Mouse (Mus musculus): ENCODE results near the gene Igf2bp1. TPM values are rescaled to one million over a fixed set of nuclear protein-coding genes. Genes with fewer than 3 reads are reported as not detected.
A peak's percentile ranks its signal among the peaks of the same experiment; 100 is the strongest.
"Not testable (repeated sequence)": the region's sequence is repeated elsewhere in the genome, so short reads cannot be mapped to it uniquely, and the experiment has no call there.

The Igf2bp1 gene
- polyA plus RNA-seq, 1 experiment = 37.9 TPM

DNA sequence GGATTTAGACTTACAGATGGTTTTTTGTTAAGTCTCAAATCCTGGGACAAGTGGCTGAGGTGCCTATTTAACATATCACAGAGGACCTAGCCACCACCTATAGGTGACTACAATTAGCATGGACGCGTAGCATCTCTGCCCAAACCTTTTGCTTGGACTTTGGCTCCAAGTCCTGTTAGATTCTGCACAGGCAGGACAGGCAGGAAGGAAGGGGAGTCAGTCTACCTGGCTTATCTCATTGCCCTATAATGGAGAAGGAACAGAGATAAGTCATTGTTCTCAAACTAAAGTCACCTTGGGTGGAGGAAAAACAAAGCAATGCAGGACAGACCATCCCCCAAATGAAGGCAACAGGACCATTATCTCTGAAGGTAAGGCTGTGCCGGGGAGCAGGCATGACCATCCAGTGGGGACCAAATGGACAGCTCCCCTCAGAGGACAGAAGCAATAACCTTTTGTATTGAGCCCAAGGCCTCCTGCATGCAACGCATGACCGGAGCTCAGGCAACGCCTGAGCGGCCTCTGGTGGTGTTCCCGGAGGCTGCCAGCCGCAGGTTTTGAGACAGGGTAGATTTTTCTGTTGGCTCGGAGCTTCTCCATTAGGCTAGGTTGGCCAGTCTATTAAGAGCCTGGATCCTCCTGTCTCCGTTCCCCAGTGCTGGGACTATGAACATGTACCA, 65.8 kb downstream of the Igf2bp1 start:
- H3K27ac ChIP-seq (ENCODE audit: insufficient read depth, low read length) = no peak overlapping the region
- H3K4me3 ChIP-seq (ENCODE audit: insufficient read depth, low read length) = no peak overlapping the region
- TF ChIP-seq POLR2A (IDR thresholded peaks at IDR 0.05; ENCODE audit: low read depth, low read length) = no peak
- TF ChIP-seq CTCF (IDR thresholded peaks at IDR 0.05; ENCODE audit: borderline replicate concordance, insufficient read depth, low read length) = no peak
- H3K4me1 ChIP-seq (ENCODE audit: control insufficient read depth, insufficient read depth, low read length) = no peaks in the 10 kb centered on the region

DNA sequence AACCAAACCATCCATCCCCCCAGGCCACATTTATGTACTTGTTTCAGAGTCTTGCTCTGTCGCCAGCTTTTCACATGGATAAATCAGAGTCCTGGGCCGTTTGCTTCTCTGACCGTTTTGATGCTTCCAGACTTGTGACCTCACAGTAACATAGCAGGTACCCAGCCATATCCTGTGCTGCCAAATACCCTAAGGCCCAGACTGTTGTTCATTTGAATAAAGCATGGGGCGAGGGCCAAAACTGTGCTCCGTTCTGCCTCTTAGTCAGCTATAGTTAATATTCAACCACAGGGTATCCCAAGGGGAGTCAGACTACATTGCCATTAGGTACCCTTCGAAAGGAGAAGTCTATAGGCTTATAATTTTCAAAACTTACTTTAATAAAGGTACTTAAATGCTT, 69.3 kb downstream of the Igf2bp1 start:
- Histone ChIP-seq H3K4me1 (ENCODE audit: control insufficient read depth, insufficient read depth, low read length) (no peaks in the 10 kb centered on the region), H3K27ac (ENCODE audit: insufficient read depth, low read length) (no peak overlapping the region), H3K4me3 (ENCODE audit: insufficient read depth, low read length) (no peak overlapping the region)
- TF ChIP-seq POLR2A (IDR thresholded peaks at IDR 0.05; ENCODE audit: low read depth, low read length) (no peak), CTCF (IDR thresholded peaks at IDR 0.05; ENCODE audit: borderline replicate concordance, insufficient read depth, low read length) (no peak)

GRCm38 (mm10) chr11:95932168-95932567, 73.6 kb downstream of the Igf2bp1 start:
- not testable (repeated sequence) for H3K4me3 ChIP-seq (ENCODE audit: insufficient read depth, low read length); H3K4me1 ChIP-seq (ENCODE audit: control insufficient read depth, insufficient read depth, low read length); H3K27ac ChIP-seq (ENCODE audit: insufficient read depth, low read length)

DNA sequence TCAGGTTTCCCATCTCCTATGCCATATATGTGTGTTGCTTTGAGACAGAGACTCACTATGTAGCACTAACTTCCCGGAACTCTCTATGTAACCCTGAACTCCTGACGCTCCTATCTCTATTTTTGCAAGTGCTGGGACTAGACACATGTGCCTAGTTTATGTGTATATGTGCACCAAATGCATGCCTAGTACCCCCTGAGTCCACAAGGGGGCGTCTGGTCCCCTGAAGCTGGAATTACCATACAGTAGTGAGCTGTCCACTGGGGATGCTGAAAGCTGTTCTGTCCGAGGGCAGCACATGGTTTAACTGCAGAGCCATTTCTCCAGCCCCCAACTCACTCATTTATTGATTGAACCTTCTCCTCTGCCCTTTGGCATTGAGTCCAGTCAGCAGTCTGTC, 79.3 kb downstream of the Igf2bp1 start:
- Histone ChIP-seq H3K4me3 (ENCODE audit: insufficient read depth, low read length) (no peak overlapping the region), H3K4me1 (ENCODE audit: control insufficient read depth, insufficient read depth, low read length) (no peaks in the 10 kb centered on the region), H3K27ac (ENCODE audit: insufficient read depth, low read length) (no peak overlapping the region)
- TF ChIP-seq POLR2A (IDR thresholded peaks at IDR 0.05; ENCODE audit: low read depth, low read length) (no peak), CTCF (IDR thresholded peaks at IDR 0.05; ENCODE audit: borderline replicate concordance, insufficient read depth, low read length) (no peak)

DNA sequence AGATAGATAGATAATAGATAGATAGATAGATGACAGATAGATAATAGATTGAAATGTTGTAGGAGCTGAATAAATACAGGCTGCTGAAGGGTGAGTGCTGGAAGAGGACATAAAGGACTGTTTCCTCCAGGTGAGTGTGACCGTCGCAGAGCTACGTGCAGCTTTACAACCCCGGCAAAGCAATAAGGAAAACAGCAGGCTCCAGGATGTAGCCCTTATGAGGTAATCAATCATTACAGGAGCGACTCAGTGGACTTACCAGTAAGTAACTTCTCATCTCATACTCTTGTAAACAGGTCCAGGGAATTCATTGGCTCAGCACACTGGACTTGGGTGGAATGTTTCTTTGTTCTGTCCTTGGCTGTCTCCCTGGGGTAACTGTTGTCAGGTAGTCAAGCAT, 79.8 kb downstream of the Igf2bp1 start:
- no peak for TF ChIP-seq POLR2A (IDR thresholded peaks at IDR 0.05; ENCODE audit: low read depth, low read length)
- TF ChIP-seq CTCF (IDR thresholded peaks at IDR 0.05; ENCODE audit: borderline replicate concordance, insufficient read depth, low read length) = no peak
- Histone ChIP-seq H3K27ac (ENCODE audit: insufficient read depth, low read length) (no peak overlapping the region), H3K4me3 (ENCODE audit: insufficient read depth, low read length) (no peak overlapping the region), H3K4me1 (ENCODE audit: control insufficient read depth, insufficient read depth, low read length) (no peaks in the 10 kb centered on the region)

DNA sequence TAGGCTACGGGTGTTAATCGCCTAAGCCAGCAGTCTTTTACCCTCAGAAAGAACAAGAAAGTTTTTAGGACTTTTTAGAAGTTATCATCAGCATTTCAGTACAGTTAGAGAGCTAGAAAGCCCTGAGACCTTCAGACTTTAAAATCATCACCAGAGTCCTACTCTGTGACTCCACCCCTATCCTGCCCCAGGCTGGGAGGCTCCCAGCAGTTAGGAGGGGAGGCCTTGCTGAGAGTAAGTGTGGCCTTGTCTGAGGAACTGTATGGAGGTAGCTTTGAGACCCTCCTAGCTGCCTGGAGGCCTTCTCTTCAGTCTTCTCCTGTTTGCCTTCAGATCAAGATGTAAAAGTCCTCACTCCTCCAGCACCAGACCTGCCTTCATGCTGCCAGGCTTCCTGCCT, 81.5 kb downstream of the Igf2bp1 start:
- Histone ChIP-seq H3K4me3 (ENCODE audit: insufficient read depth, low read length) (no peak overlapping the region), H3K4me1 (ENCODE audit: control insufficient read depth, insufficient read depth, low read length) (no peaks in the 10 kb centered on the region), H3K27ac (ENCODE audit: insufficient read depth, low read length) (no peak overlapping the region)
- TF ChIP-seq POLR2A (IDR thresholded peaks at IDR 0.05; ENCODE audit: low read depth, low read length) (no peak), CTCF (IDR thresholded peaks at IDR 0.05; ENCODE audit: borderline replicate concordance, insufficient read depth, low read length) (no peak)

DNA sequence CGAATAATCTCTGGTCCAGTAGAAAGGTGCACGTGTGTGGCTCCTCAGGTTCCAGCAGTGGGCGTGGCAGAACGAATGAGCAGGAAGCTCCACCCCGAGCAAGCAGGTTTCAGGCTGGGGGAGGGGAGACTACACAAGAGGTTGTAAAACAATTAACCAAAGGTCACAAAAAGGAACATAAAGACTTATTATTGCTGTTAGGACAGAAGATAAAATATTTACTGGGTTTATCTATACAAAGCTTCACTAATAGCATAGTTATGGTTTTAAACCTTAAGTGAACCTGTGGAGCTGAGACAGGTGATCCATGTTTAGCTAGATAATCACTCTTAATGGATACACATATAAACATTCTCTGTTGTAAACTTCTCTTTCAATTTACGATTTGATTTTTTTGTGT, 82.3 kb downstream of the Igf2bp1 start:
- not testable (repeated sequence) for H3K4me3 ChIP-seq (ENCODE audit: insufficient read depth, low read length); H3K27ac ChIP-seq (ENCODE audit: insufficient read depth, low read length); H3K4me1 ChIP-seq (ENCODE audit: control insufficient read depth, insufficient read depth, low read length)

DNA sequence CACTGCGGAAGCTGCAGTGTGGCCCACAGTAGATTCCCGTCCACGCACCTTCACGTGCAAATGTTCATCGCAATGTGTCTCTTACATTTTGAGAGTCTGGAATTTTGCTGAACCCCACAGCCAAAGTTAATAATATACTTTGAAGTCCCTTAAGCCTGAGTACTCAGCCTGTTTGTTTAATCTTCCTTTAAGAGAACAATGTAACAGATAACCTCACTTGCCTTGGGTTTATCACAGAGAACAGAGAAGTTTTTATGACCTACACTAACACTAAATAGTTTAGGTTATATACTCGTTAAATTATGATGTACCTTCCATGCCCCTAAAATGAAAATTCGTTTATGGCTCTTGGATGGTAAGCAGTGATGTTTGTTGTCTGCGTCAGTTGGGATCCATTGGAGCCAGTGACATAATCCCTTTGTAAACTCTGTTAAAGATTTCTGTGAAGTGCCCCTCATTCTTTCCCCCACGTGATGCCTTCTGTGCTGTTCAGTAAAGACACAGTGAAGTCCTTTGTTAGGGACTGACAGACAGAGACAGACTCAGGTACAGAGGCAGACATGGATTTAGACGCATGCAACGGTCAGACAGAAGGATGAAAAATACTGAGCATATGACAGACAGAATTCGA, 83.6 kb downstream of the Igf2bp1 start:
- no peak overlapping the region for H3K4me3 ChIP-seq (ENCODE audit: insufficient read depth, low read length)
- TF ChIP-seq CTCF (IDR thresholded peaks at IDR 0.05; ENCODE audit: borderline replicate concordance, insufficient read depth, low read length) (no peak), POLR2A (IDR thresholded peaks at IDR 0.05; ENCODE audit: low read depth, low read length) (no peak)
- H3K27ac ChIP-seq (ENCODE audit: insufficient read depth, low read length) = no peak overlapping the region
- H3K4me1 ChIP-seq (ENCODE audit: control insufficient read depth, insufficient read depth, low read length) = no peaks in the 10 kb centered on the region

- TF ChIP-seq POLR2A (IDR thresholded peaks at IDR 0.05; ENCODE audit: low read depth, low read length) = no peak
- no peak for TF ChIP-seq CTCF (IDR thresholded peaks at IDR 0.05; ENCODE audit: borderline replicate concordance, insufficient read depth, low read length)
- Histone ChIP-seq H3K4me1 (ENCODE audit: control insufficient read depth, insufficient read depth, low read length) (no peaks in the 10 kb centered on the region; the same call in 1 of the 2 replicates), H3K4me3 (ENCODE audit: insufficient read depth, low read length) (no peak overlapping the region), H3K27ac (ENCODE audit: insufficient read depth, low read length) (no peak overlapping the region)
Measured at GRCm38 (mm10) chr11:95916426-95916825, 89.3 kb downstream of the Igf2bp1 start.

DNA sequence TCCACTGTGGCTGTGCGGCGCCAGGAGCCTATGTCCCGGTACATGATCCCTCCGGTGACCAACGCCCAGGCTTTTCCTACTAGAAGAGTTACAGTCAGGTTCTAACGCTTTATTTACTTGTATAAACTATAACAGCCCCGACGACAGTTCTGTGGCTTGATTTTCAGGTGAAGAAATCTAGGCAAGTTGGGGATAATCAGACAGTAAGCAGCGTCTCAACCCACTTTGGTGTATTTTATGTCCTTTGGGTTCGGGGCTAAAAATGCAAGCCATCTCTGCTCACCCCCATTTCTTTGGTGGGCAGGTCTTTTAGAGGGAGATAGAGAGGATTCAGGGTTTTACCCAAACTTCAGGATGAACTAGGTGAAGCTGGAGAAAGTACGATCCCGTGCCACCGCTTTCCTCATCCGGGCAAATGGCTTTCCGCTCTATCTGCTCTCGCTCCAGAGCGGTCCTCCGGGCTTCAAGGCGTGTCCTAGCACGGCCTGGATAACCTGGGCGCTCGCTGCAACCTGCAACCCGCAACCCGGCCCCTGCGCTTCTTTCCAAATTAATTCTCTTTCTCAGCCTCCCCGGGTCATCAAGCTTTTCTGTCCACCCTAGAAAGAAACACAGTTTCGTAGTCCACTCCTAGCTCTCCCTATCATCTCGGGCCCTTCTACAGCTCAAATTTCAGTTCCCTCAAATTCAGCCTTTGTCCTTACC, 90.6 kb downstream of the Igf2bp1 start:
- Histone ChIP-seq H3K27ac (ENCODE audit: insufficient read depth, low read length) (no peak overlapping the region), H3K4me3 (ENCODE audit: insufficient read depth, low read length) (0 out of 2 replicates have a peak overlapping the region, but pooled peaks have one; percentile 12), H3K4me1 (ENCODE audit: control insufficient read depth, insufficient read depth, low read length) (no peaks in the 10 kb centered on the region; the same call in 1 of the 2 replicates)
- no peak for TF ChIP-seq POLR2A (IDR thresholded peaks at IDR 0.05; ENCODE audit: low read depth, low read length)
- no peak for TF ChIP-seq CTCF (IDR thresholded peaks at IDR 0.05; ENCODE audit: borderline replicate concordance, insufficient read depth, low read length)
